Mouse (Mus musculus) adrenal gland, postnatal 4 days (tissue): ENCODE data around the gene Vps36. TPM values are rescaled to one million over a fixed set of nuclear protein-coding genes. Genes with fewer than 3 reads are reported as not detected.

Source experiments
- DNase-seq, 2 experiments: peaks; one replicate each; pipeline ENCODE4 v3.0.0; 2021 to 2022; ENCODE audit warnings: low spot score in 2 of 2, mixed read lengths in 2 of 2
- total RNA-seq, 2 experiments: library from RNA; stranded (reverse); gene quantifications; 2 replicates each; pipeline ENCODE4 v1.2.3; 2021

Gene Vps36
- total RNA-seq, 2 experiments from 2014 or later, result 35.8 to 37.4 TPM

- no peak for DNase-seq
Measured at GRCm38 (mm10) chr8:22207535-22207934, 14.9 kb downstream of the Vps36 start.

- no peak for DNase-seq
Measured at GRCm38 (mm10) chr8:22209012-22209411, 16.4 kb downstream of the Vps36 start.

GRCm38 (mm10) chr8:22214826-22215225 is 22.2 kb downstream of the Vps36 start:
- DNase-seq, result peak in 1 of 2 experiments; percentile 18

- DNase-seq, result no peak
Measured at GRCm38 (mm10) chr8:22226361-22226760, 33.8 kb downstream of the Vps36 start.

GRCm38 (mm10) chr8:22227061-22227877 is 34.7 kb downstream of the Vps36 start, which contains the start of gene Thsd1:
Thsd1 (plus strand) TSS chr8:22227313.
- DNase-seq, result peak in 1 of 2 experiments; percentile 43

GRCm38 (mm10) chr8:22228621-22229020 is 36.0 kb downstream of the Vps36 start:
- no peak for DNase-seq

- no peak for DNase-seq
Measured at GRCm38 (mm10) chr8:22242986-22243385, 50.4 kb downstream of the Vps36 start.

GRCm38 (mm10) chr8:22245663-22246062 is 53.1 kb downstream of the Vps36 start:
- no peak for DNase-seq

- no peak for DNase-seq
Measured at GRCm38 (mm10) chr8:22247956-22248355, 55.3 kb downstream of the Vps36 start.

GRCm38 (mm10) chr8:22249080-22249479 is 56.5 kb downstream of the Vps36 start:
- DNase-seq, result no peak

GRCm38 (mm10) chr8:22258946-22259450 is 66.4 kb downstream of the Vps36 start:
- no peak for DNase-seq

GRCm38 (mm10) chr8:22259531-22259930 is 66.9 kb downstream of the Vps36 start:
- no peak for DNase-seq

- DNase-seq, result no peak
Measured at GRCm38 (mm10) chr8:22260091-22260722, 67.6 kb downstream of the Vps36 start.

GRCm38 (mm10) chr8:22262267-22262666 is 69.7 kb downstream of the Vps36 start:
- no peak for DNase-seq

GRCm38 (mm10) chr8:22264292-22264691 is 71.7 kb downstream of the Vps36 start:
- no peak for DNase-seq

GRCm38 (mm10) chr8:22264787-22265186 is 72.2 kb downstream of the Vps36 start:
- DNase-seq, result no peak

- no peak for DNase-seq
Measured at GRCm38 (mm10) chr8:22265194-22265593, 72.6 kb downstream of the Vps36 start.

- no peak for DNase-seq
Measured at GRCm38 (mm10) chr8:22266809-22267208, 74.2 kb downstream of the Vps36 start.
